Mouse (Mus musculus): Measurements from ENCODE around the gene Col27a1. TPM values are rescaled to one million over a fixed set of nuclear protein-coding genes. Genes with fewer than 3 reads are reported as not detected.

The Col27a1 gene
- total RNA-seq, 1 experiment = 2.4 TPM

DNA sequence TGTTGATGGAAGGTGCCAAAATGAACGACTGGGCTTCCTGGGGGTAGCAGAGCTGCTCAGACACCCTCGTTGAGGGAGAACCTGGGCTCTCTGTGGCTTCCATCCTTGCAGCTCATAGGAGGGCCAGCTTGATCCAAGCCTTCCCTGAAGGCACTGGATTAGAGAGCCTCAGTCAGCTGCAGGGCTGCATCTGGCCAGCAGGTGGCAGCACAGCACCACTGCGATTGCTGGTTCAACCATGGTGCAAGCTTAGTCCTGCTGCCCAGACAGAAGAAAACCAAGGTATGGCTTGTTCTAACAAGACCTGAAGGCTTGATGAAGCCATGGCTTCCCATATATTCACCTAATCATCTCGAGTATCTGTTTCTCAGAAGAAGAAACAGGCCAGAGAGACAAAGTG is 154.8 kb downstream of the Col27a1 start:
- Histone ChIP-seq H3K9me3 (ENCODE audit: control insufficient read depth, insufficient read depth, low read depth, low read length) (no peaks in the 10 kb centered on the region), H3K36me3 (ENCODE audit: control insufficient read depth, insufficient read depth, low read length, poor library complexity, severe bottlenecking) (no peaks in the 10 kb centered on the region; the same call in 1 of the 2 replicates), H3K4me3 (ENCODE audit: insufficient read depth in 1 of 2, low read depth in 1 of 2, low read length in 2 of 2, poor library complexity in 1 of 2, severe bottlenecking in 1 of 2) (no peak overlapping the region), H3K4me1 (ENCODE audit: control insufficient read depth in 2 of 2, insufficient read depth in 2 of 2, low read length in 2 of 2, poor library complexity in 1 of 2) (peaks cover 0 to 2% of the 10 kb centered on the region in 2 experiments; a peak in 1 of 4 replicates), H3K27ac (ENCODE audit: insufficient read depth, low read depth, low read length, poor library complexity, severe bottlenecking) (no peak overlapping the region), H3K9ac (ENCODE audit: insufficient read depth, low read depth, low read length, poor library complexity, severe bottlenecking) (no peak overlapping the region)
- no peak for TF ChIP-seq CHD2 (IDR thresholded peaks at IDR 0.05; ENCODE audit: low read depth, low read length)
- no peak for TF ChIP-seq HCFC1 (IDR thresholded peaks at IDR 0.05; ENCODE audit: borderline replicate concordance, insufficient read depth, low read length)
- TF ChIP-seq ZNF384 (IDR thresholded peaks at IDR 0.05; ENCODE audit: low read depth, low read length) = no peak
- TF ChIP-seq MAFK (IDR thresholded peaks at IDR 0.05; ENCODE audit: insufficient read depth, low read depth, low read length) = no peak
- peak; percentile 65; the same call in 1 of the 2 replicates for TF ChIP-seq ZC3H11A (IDR thresholded peaks at IDR 0.05; ENCODE audit: borderline replicate concordance, low read depth, low read length)
- DNase-seq (ENCODE audit: low read depth, low spot score) = peak; percentile 52
- in situ Hi-C loops (cut with MboI; ENCODE audit: low sequenced_read_pairs in 2 of 2, unreplicated experiment in 2 of 2) = no loop called here

DNA sequence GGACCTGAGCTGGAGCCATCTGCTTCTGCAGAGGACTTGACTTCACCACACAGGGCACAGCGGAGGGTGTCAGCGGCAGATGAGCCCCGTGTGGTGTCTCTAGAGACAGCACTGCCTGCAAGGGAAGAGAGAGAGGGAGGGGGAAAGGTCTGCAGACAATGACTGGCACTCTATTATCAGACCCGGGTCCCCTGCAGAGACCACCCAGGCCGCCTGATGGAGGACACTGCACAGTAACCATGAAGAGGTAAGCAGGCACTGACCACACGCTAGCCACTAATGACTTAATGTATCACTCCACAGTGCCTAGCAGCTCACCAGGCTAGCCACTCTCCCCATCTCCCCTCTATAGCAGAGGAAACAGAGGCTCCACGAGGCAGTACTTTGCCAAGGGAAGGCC is 157.1 kb downstream of the Col27a1 start:
- in situ Hi-C loops (cut with MboI; ENCODE audit: low sequenced_read_pairs in 2 of 2, unreplicated experiment in 2 of 2) = no loop called here
- Histone ChIP-seq H3K36me3 (ENCODE audit: control insufficient read depth, insufficient read depth, low read length, poor library complexity, severe bottlenecking) (no peaks in the 10 kb centered on the region; the same call in 1 of the 2 replicates), H3K27ac (ENCODE audit: insufficient read depth, low read depth, low read length, poor library complexity, severe bottlenecking) (no peak overlapping the region), H3K4me1 (ENCODE audit: control insufficient read depth in 2 of 2, insufficient read depth in 2 of 2, low read length in 2 of 2, poor library complexity in 1 of 2) (no peaks in the 10 kb centered on the region), H3K9ac (ENCODE audit: insufficient read depth, low read depth, low read length, poor library complexity, severe bottlenecking) (no peak overlapping the region), H3K9me3 (ENCODE audit: control insufficient read depth, insufficient read depth, low read depth, low read length) (no peaks in the 10 kb centered on the region), H3K4me3 (ENCODE audit: insufficient read depth in 1 of 2, low read depth in 1 of 2, low read length in 2 of 2, poor library complexity in 1 of 2, severe bottlenecking in 1 of 2) (no peak overlapping the region)
- TF ChIP-seq CHD2 (IDR thresholded peaks at IDR 0.05; ENCODE audit: low read depth, low read length) = no peak
- no peak for DNase-seq (ENCODE audit: low read depth, low spot score)

GRCm38 (mm10) chr4:63371890-63372289 is 158.1 kb downstream of the Col27a1 start:
- TF ChIP-seq CHD2 (IDR thresholded peaks at IDR 0.05; ENCODE audit: low read depth, low read length) (no peak), ZC3H11A (IDR thresholded peaks at IDR 0.05; ENCODE audit: borderline replicate concordance, low read depth, low read length) (no peak)
- Histone ChIP-seq H3K9ac (ENCODE audit: insufficient read depth, low read depth, low read length, poor library complexity, severe bottlenecking) (no peak overlapping the region), H3K27ac (ENCODE audit: insufficient read depth, low read depth, low read length, poor library complexity, severe bottlenecking) (no peak overlapping the region), H3K4me1 (ENCODE audit: control insufficient read depth in 2 of 2, insufficient read depth in 2 of 2, low read length in 2 of 2, poor library complexity in 1 of 2) (no peaks in the 10 kb centered on the region), H3K9me3 (ENCODE audit: control insufficient read depth, insufficient read depth, low read depth, low read length) (no peaks in the 10 kb centered on the region), H3K4me3 (ENCODE audit: insufficient read depth in 1 of 2, low read depth in 1 of 2, low read length in 2 of 2, poor library complexity in 1 of 2, severe bottlenecking in 1 of 2) (no peak overlapping the region), H3K36me3 (ENCODE audit: control insufficient read depth, insufficient read depth, low read length, poor library complexity, severe bottlenecking) (no peaks in the 10 kb centered on the region; the same call in 1 of the 2 replicates)
- in situ Hi-C loops (cut with MboI; ENCODE audit: low sequenced_read_pairs in 2 of 2, unreplicated experiment in 2 of 2) = no loop called here
- DNase-seq (ENCODE audit: low read depth, low spot score) = peak; percentile 24

- Histone ChIP-seq H3K9me3 (ENCODE audit: control insufficient read depth, insufficient read depth, low read depth, low read length) (no peaks in the 10 kb centered on the region), H3K4me3 (ENCODE audit: insufficient read depth in 1 of 2, low read depth in 1 of 2, low read length in 2 of 2, poor library complexity in 1 of 2, severe bottlenecking in 1 of 2) (no peak overlapping the region), H3K36me3 (ENCODE audit: control insufficient read depth, insufficient read depth, low read length, poor library complexity, severe bottlenecking) (no peaks in the 10 kb centered on the region; the same call in 1 of the 2 replicates), H3K9ac (ENCODE audit: insufficient read depth, low read depth, low read length, poor library complexity, severe bottlenecking) (no peak overlapping the region), H3K27ac (ENCODE audit: insufficient read depth, low read depth, low read length, poor library complexity, severe bottlenecking) (no peak overlapping the region), H3K4me1 (ENCODE audit: control insufficient read depth in 2 of 2, insufficient read depth in 2 of 2, low read length in 2 of 2, poor library complexity in 1 of 2) (no peaks in the 10 kb centered on the region)
- DNase-seq (ENCODE audit: low read depth, low spot score) = no peak
- no peak for TF ChIP-seq MAFK (IDR thresholded peaks at IDR 0.05; ENCODE audit: insufficient read depth, low read depth, low read length)
- no peak for TF ChIP-seq ZC3H11A (IDR thresholded peaks at IDR 0.05; ENCODE audit: borderline replicate concordance, low read depth, low read length)
- no peak for TF ChIP-seq ZNF384 (IDR thresholded peaks at IDR 0.05; ENCODE audit: low read depth, low read length)
- no peak for TF ChIP-seq HCFC1 (IDR thresholded peaks at IDR 0.05; ENCODE audit: borderline replicate concordance, insufficient read depth, low read length)
- TF ChIP-seq CHD2 (IDR thresholded peaks at IDR 0.05; ENCODE audit: low read depth, low read length) = no peak
- in situ Hi-C loops (cut with MboI; ENCODE audit: low sequenced_read_pairs in 2 of 2, unreplicated experiment in 2 of 2) = no loop called here
These were observed 159.6 kb downstream of the Col27a1 start for GRCm38 (mm10) chr4:63373404-63373803.

- TF ChIP-seq CHD2 (IDR thresholded peaks at IDR 0.05; ENCODE audit: low read depth, low read length) (no peak), MAFK (IDR thresholded peaks at IDR 0.05; ENCODE audit: insufficient read depth, low read depth, low read length) (no peak), HCFC1 (IDR thresholded peaks at IDR 0.05; ENCODE audit: borderline replicate concordance, insufficient read depth, low read length) (no peak), ZNF384 (IDR thresholded peaks at IDR 0.05; ENCODE audit: low read depth, low read length) (no peak)
- no peak for DNase-seq (ENCODE audit: low read depth, low spot score)
- Histone ChIP-seq H3K9ac (ENCODE audit: insufficient read depth, low read depth, low read length, poor library complexity, severe bottlenecking) (no peak overlapping the region), H3K27ac (ENCODE audit: insufficient read depth, low read depth, low read length, poor library complexity, severe bottlenecking) (no peak overlapping the region), H3K36me3 (ENCODE audit: control insufficient read depth, insufficient read depth, low read length, poor library complexity, severe bottlenecking) (peaks cover 2% of the 10 kb centered on the region; the same call in 1 of the 2 replicates), H3K4me1 (ENCODE audit: control insufficient read depth in 2 of 2, insufficient read depth in 2 of 2, low read length in 2 of 2, poor library complexity in 1 of 2) (no peaks in the 10 kb centered on the region), H3K9me3 (ENCODE audit: control insufficient read depth, insufficient read depth, low read depth, low read length) (no peaks in the 10 kb centered on the region), H3K4me3 (ENCODE audit: insufficient read depth in 1 of 2, low read depth in 1 of 2, low read length in 2 of 2, poor library complexity in 1 of 2, severe bottlenecking in 1 of 2) (no peak overlapping the region)
- in situ Hi-C loops (cut with MboI; ENCODE audit: low sequenced_read_pairs in 2 of 2, unreplicated experiment in 2 of 2) = no loop called here
These were observed 160.5 kb downstream of the Col27a1 start for GRCm38 (mm10) chr4:63374331-63374730.
